Mouse (Mus musculus) erythroblast, embryonic 14.5 days (primary cell): ENCODE measurements around the gene P2rx6.

Experiments
- GATA1 ChIP-seq: IDR thresholded peaks from 2 replicates; pipeline ENCODE4 v1.6.1; 2012; ENCODE audit warnings: low read length, inconsistent platforms, mixed read lengths
- TAL1 ChIP-seq: IDR thresholded peaks from 3 replicates; pipeline ENCODE4 v1.6.1; 2012; ENCODE audit warnings: low read length, inconsistent platforms, mixed read lengths

- no peak for TF ChIP-seq TAL1
- no peak for TF ChIP-seq GATA1
These were observed 37.5 kb upstream of the P2rx6 start for GRCm38 (mm10) chr16:17524156-17524555.
